Mouse (Mus musculus) bone marrow macrophage, adult 2 months (primary cell): ENCODE data around the gene Gpnmb. TPM values are rescaled to one million over a fixed set of nuclear protein-coding genes. Genes with fewer than 3 reads are reported as not detected.

Experiments
- H3K27ac ChIP-seq: 2 replicates; pipeline ENCODE4 v1.5.1; 2012; ENCODE audit warnings: low read depth, low read length; ENCODE audit not compliant: insufficient read depth
- H3K4me1 ChIP-seq: 2 replicates; pipeline ENCODE4 v1.6.1; 2012; ENCODE audit warnings: low read length; ENCODE audit not compliant: control insufficient read depth, insufficient read depth
- H3K4me3 ChIP-seq: 2 replicates; pipeline ENCODE4 v1.5.1; 2012; ENCODE audit warnings: mild to moderate bottlenecking, low read length, moderate library complexity; ENCODE audit not compliant: insufficient read depth
- CTCF ChIP-seq: IDR thresholded peaks from 2 replicates; pipeline ENCODE4 v1.5.1; 2012; ENCODE audit warnings: low read depth, mild to moderate bottlenecking, low read length, moderate library complexity
- POLR2A ChIP-seq: IDR thresholded peaks from 2 replicates; pipeline ENCODE4 v1.6.1; 2012; ENCODE audit warnings: mild to moderate bottlenecking, low read depth, low read length, borderline replicate concordance
- polyA plus RNA-seq: library from polyadenylated mRNA; stranded (reverse); fragments of >200 nt; gene quantifications from 2 replicates; pipeline ENCODE4 v1.2.4, GENCODE M21; 2012; ENCODE audit not compliant: missing spikeins, insufficient read depth, insufficient read length

Gene Gpnmb
- polyA plus RNA-seq, 1 experiment = 3,910 TPM

DNA sequence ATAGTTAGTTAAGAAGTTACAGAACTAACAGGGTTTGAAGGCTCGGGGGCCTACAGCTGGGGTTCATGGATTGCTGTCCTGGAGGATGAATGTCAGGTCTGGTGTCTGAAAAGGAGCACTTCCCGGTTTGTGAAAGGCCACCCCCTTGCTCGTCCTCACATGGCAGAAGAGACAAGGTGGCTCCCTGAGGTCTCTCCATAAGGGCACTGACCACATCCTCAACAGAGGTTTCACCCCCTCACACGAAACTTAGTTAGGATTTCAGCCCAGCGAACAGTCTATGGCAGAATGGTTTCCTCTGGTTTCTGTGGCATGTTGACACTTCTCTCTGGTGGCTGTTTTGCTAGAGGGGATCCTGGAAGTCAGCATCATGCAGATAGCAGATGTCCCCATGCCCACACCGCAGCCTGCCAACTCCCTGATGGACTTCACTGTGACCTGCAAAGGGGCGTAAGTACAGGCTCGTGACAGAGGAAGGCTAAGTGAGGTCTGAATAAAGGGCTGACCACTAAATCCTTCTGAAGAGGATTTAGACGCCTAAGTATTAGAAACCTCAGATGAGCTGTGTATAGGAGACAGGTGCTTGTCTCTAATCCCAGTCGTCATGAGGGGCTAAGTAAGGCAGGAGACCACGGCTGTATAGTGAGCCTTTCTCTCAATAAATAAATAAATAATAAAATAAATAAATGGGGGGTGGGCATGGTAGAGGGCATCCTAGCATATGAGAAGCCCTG is 14.5 kb downstream of the Gpnmb start:
- TF ChIP-seq POLR2A (no peak), CTCF (no peak)
- peaks cover 6% of the 10 kb centered on the region; the same call in 1 of the 2 replicates for H3K4me1 ChIP-seq
- H3K27ac ChIP-seq = 0 out of 2 replicates have a peak overlapping the region, but pooled peaks have one; percentile 2
- H3K4me3 ChIP-seq = no peak overlapping the region

DNA sequence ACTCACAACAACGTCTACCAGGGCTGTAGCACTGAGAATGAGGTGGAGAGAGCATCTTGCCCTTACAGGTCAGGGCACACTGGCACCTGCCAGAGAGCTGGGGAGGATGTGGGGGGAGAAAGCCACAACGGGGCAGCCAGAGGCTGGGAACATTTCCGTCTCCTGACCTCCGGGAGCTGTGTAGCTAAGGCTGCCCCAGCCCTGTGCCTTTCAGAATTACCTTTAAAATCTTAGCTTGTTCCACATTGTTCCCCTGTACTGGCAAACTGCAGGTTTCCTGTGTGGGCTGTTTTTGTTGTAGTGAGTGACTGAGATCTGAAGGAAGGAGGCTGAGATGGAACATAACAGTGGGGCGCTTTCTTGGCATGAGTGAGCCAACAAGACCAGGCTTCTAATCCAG is 15.8 kb downstream of the Gpnmb start:
- Histone ChIP-seq H3K27ac (0 out of 2 replicates have a peak overlapping the region, but pooled peaks have one; percentile 8), H3K4me1 (0 out of 2 replicates have a peak, but pooled peaks cover under 1% of the 10 kb centered on the region), H3K4me3 (no peak overlapping the region)
- TF ChIP-seq POLR2A (no peak), CTCF (no peak)

DNA sequence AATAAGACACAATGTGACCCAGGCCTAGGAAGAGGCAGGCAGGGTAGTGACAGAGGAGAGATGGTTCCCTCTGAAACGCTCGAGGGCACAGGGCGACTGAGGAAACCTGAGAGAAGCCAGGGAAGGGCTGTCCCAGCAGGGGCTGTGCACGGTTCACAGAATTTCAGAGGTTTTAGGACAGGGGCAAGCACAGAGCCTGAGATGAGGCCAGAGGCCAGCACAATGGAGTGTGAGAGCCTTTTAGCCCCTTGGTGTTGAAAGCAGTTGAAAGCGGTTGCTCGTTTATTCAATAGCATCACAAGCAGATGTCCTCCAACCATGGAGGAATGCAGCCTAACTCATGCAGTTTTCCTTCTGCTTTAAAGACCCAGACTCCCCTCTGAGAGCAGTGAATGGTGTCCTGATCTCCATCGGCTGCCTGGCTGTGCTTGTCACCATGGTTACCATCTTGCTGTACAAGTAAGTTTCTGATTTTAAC is 18.9 kb downstream of the Gpnmb start:
- Histone ChIP-seq H3K27ac (no peak overlapping the region), H3K4me1 (no peaks in the 10 kb centered on the region), H3K4me3 (no peak overlapping the region)
- no peak for TF ChIP-seq CTCF

- H3K4me1 ChIP-seq = no peaks in the 10 kb centered on the region
- H3K4me3 ChIP-seq = no peak overlapping the region
- no peak overlapping the region for H3K27ac ChIP-seq
- TF ChIP-seq CTCF = no peak
- no peak for TF ChIP-seq POLR2A
These were observed 19.7 kb downstream of the Gpnmb start for GRCm38 (mm10) chr6:49056009-49056408.

GRCm38 (mm10) chr6:49057053-49058021 is 21.0 kb downstream of the Gpnmb start:
- no peak overlapping the region for H3K27ac ChIP-seq
- H3K4me1 ChIP-seq = no peaks in the 10 kb centered on the region
- no peak overlapping the region for H3K4me3 ChIP-seq
- TF ChIP-seq POLR2A (no peak), CTCF (peak; percentile 42; the same call in 1 of the 2 replicates)

DNA sequence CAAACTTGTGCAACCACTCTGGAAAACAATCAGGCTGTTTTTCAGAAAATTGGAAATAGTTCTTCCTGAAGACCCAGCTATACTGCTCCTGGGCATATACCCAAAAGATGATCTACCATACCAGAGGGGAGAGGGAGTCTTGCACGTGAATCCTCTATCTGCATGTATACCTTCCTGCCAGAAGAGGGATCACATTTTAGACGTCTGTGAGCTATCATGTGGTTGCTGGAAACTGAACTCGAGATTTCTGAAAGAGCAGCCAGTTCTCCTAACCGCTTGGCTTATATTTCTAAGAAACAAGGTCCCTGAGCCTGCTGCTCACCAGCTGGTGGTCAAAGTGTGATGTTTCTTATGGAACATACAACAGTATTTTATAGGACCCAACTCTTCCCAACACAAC is 32.0 kb downstream of the Gpnmb start:
- H3K27ac ChIP-seq = no peak overlapping the region
- TF ChIP-seq CTCF (no peak), POLR2A (no peak)
- H3K4me1 ChIP-seq = peaks cover 5% of the 10 kb centered on the region
- no peak overlapping the region for H3K4me3 ChIP-seq

- H3K4me3 ChIP-seq = peak within 1 kb of the TSS; percentile 92
- H3K27ac ChIP-seq = peak within 1 kb of the TSS; percentile 69
- peaks cover 11% of the 10 kb centered on the region for H3K4me1 ChIP-seq
- TF ChIP-seq POLR2A = no peak
- no peak for TF ChIP-seq CTCF
These were observed 37.2 kb downstream of the Gpnmb start, which contains the start of gene Malsu1 for GRCm38 (mm10) chr6:49073304-49074116. Gene Malsu1, plus strand, starts transcription at chr6:49073795.

DNA sequence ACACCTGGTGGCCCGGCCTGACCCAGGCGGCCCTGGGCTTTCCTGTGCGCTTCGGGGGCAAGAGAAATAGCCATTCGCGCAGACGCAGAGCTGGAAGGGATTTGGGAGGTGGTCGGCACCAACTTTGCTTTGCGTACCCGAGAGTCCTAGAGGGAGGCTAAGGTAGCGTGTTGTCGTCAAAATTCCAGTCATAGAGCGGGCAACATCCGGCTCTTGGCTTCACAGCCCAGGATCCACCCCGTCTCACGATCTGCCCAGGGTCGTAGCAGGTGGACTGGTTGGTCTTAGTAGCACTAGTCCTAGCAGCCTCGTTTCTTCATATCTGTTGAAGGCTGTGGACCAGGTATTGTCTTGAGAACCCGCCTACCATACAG is 37.8 kb downstream of the Gpnmb start:
- H3K4me1 ChIP-seq = peaks cover 11% of the 10 kb centered on the region
- TF ChIP-seq CTCF = no peak
- TF ChIP-seq POLR2A = no peak
- H3K4me3 ChIP-seq = peak overlapping the region; percentile 92
- H3K27ac ChIP-seq = peak overlapping the region; percentile 64

- TF ChIP-seq POLR2A (no peak), CTCF (no peak)
- Histone ChIP-seq H3K4me1 (peaks cover 6% of the 10 kb centered on the region), H3K4me3 (no peak overlapping the region), H3K27ac (no peak overlapping the region)
These were observed 41.5 kb downstream of the Gpnmb start for GRCm38 (mm10) chr6:49077894-49078293.
